In genomic region chr7:143717811-143718210, GRCm38 (mm10) we compare ENCODE assay signal across 16 mouse cellular contexts. TPM values are rescaled to one million over a fixed set of nuclear protein-coding genes. Genes with fewer than 3 reads are reported as not detected.
DNase-seq lines count a peak whose midpoint lies in the region; ATAC-seq lines count a peak whose summit lies in the region.
"Had no signal": no experiment of that assay in that cellular context is flagged by ENCODE, and none has a peak within 500 bp of the region (broad histone marks: within the 10 kb centered on the region; RNA-seq: fewer than 3 reads in every experiment).

No protein-coding gene starts in this region.

- no peaks in the 10 kb centered on the region for H3K27me3 ChIP-seq in hindbrain, embryonic 14.5 days (ENCODE audit: control insufficient read depth, insufficient read depth, low read length)
- no peaks in the 10 kb centered on the region for H3K27me3 ChIP-seq in hindbrain, embryonic 16.5 days (replicated peaks; ENCODE audit: control insufficient read depth, insufficient read depth, low read length)
- no peaks in the 10 kb centered on the region for H3K27me3 ChIP-seq in kidney, embryonic 16.5 days (ENCODE audit: insufficient read depth, low read length)
- H3K27me3 ChIP-seq: liver, embryonic 12.5 days; midbrain, embryonic 15.5 days had no signal

- DNase-seq in hindbrain, embryonic 14.5 days (ENCODE audit: low spot score): no peak
- peak; percentile 45 to 65 for DNase-seq in heart, postnatal 10 days
- peak; percentile 69 for DNase-seq in lung, postnatal 25 days (ENCODE audit: low spot score)
- no peak for DNase-seq in thymus, adult 18-20 months
- no peak for DNase-seq in ovary, postnatal 36 days (ENCODE audit: low spot score)
- DNase-seq: adrenal gland, postnatal 14 days; gastrocnemius, postnatal 10 days had no signal

- no peak overlapping the region for H3K4me3 ChIP-seq in hindbrain, embryonic 14.5 days (replicated peaks; ENCODE audit: low read length)
- no peak overlapping the region for H3K4me3 ChIP-seq in hindbrain, embryonic 16.5 days (ENCODE audit: low read length)
- H3K4me3 ChIP-seq in kidney, embryonic 16.5 days (ENCODE audit: low read length): no peak overlapping the region
- H3K4me3 ChIP-seq: erythroblast, embryonic 14.5 days; liver, embryonic 12.5 days; midbrain, embryonic 15.5 days had no signal

- H3K36me3 ChIP-seq in hindbrain, embryonic 14.5 days (replicated peaks; ENCODE audit: control insufficient read depth, insufficient read depth): peaks cover 23% of the 10 kb centered on the region
- peaks cover 10% of the 10 kb centered on the region for H3K36me3 ChIP-seq in hindbrain, embryonic 16.5 days (ENCODE audit: control insufficient read depth, insufficient read depth, low read length)
- peaks cover 16% of the 10 kb centered on the region for H3K36me3 ChIP-seq in kidney, embryonic 16.5 days (ENCODE audit: insufficient read depth, low read length)
- H3K36me3 ChIP-seq: liver, embryonic 12.5 days had no signal

- no peaks in the 10 kb centered on the region for H3K9me3 ChIP-seq in hindbrain, embryonic 14.5 days (ENCODE audit: control insufficient read depth, low read length)
- H3K9me3 ChIP-seq in hindbrain, embryonic 16.5 days (ENCODE audit: control insufficient read depth, low read length): no peaks in the 10 kb centered on the region
- H3K9me3 ChIP-seq in kidney, embryonic 16.5 days (ENCODE audit: low read length): no peaks in the 10 kb centered on the region
- H3K9me3 ChIP-seq: liver, embryonic 12.5 days; midbrain, embryonic 15.5 days had no signal

- no peak overlapping the region for H3K27ac ChIP-seq in hindbrain, embryonic 14.5 days
- H3K27ac ChIP-seq in hindbrain, embryonic 16.5 days (ENCODE audit: low read depth, low read length): no peak overlapping the region
- H3K27ac ChIP-seq in kidney, embryonic 16.5 days (ENCODE audit: low read length): peak overlapping the region; percentile 76
- H3K27ac ChIP-seq: liver, embryonic 12.5 days; midbrain, embryonic 15.5 days had no signal

- intact Hi-C loops in heart, postnatal 10 days (cut with DNase I): no loop called here

- ATAC-seq in hindbrain, embryonic 14.5 days (ENCODE audit: low FRiP score): peak; percentile 52; the same call in 1 of the 2 replicates
- ATAC-seq in hindbrain, embryonic 16.5 days: no peak
- ATAC-seq in kidney, embryonic 16.5 days (ENCODE audit: low FRiP score, low TSS enrichment): peak; percentile 81
- ATAC-seq: CD4-positive, CD25-positive, alpha-beta regulatory T cell, adult 4 months; liver, embryonic 12.5 days; midbrain, embryonic 15.5 days had no signal

- no peak overlapping the region for H3K9ac ChIP-seq in hindbrain, embryonic 14.5 days
- no peak overlapping the region for H3K9ac ChIP-seq in hindbrain, embryonic 16.5 days (ENCODE audit: low read depth, low read length)
- H3K9ac ChIP-seq in kidney, embryonic 16.5 days (replicated peaks; ENCODE audit: low read length): no peak overlapping the region
- H3K9ac ChIP-seq: liver, embryonic 12.5 days; midbrain, embryonic 15.5 days had no signal

- no peak overlapping the region for H3K4me2 ChIP-seq in hindbrain, embryonic 14.5 days (replicated peaks)
- no peak overlapping the region for H3K4me2 ChIP-seq in hindbrain, embryonic 16.5 days (ENCODE audit: low read length)
- no peak overlapping the region for H3K4me2 ChIP-seq in kidney, embryonic 16.5 days (replicated peaks; ENCODE audit: low read depth, low read length)
- H3K4me2 ChIP-seq: liver, embryonic 12.5 days; midbrain, embryonic 15.5 days had no signal

- H3K4me1 ChIP-seq in hindbrain, embryonic 14.5 days (replicated peaks; ENCODE audit: control insufficient read depth, insufficient read depth, low read length): no peaks in the 10 kb centered on the region
- no peaks in the 10 kb centered on the region for H3K4me1 ChIP-seq in hindbrain, embryonic 16.5 days (ENCODE audit: control insufficient read depth, insufficient read depth, low read depth, low read length)
- H3K4me1 ChIP-seq in kidney, embryonic 16.5 days (ENCODE audit: insufficient read depth, low read length): peaks cover 20% of the 10 kb centered on the region
- H3K4me1 ChIP-seq: liver, embryonic 12.5 days; midbrain, embryonic 15.5 days had no signal

- WGBS in hindbrain, embryonic 14.5 days: 89% methylated on average over 1 of the region's 1 CpGs
- 61% methylated on average over 1 of the region's 1 CpGs for WGBS in hindbrain, embryonic 16.5 days
- WGBS in kidney, embryonic 16.5 days: 83% methylated on average over 1 of the region's 1 CpGs

RNA-seq across cellular contexts. Expression of gene Tnfrsf23, which starts 32.1 kb away (rescaled TPM):
- polyA plus RNA-seq in hindbrain, embryonic 14.5 days (2014; fragmentation: Nextera tagmentation; extraction: Ambion mirVana): 0.64 and 0.80 TPM in 2 replicates
- 0.71 and 1.5 TPM in 2 replicates for polyA plus RNA-seq in hindbrain, embryonic 16.5 days (2015; fragmentation: Nextera tagmentation; extraction: Ambion mirVana)
- 1 to 10 TPM; 2.4 to 2.6 TPM for total RNA-seq in heart, postnatal 10 days (2021)
- 1.6 and 1.9 TPM in 2 replicates for polyA plus RNA-seq in kidney, embryonic 16.5 days (2015; fragmentation: Nextera tagmentation; extraction: Ambion mirVana)

RNA-seq across cellular contexts. Expression of gene Osbpl5, which starts 39.0 kb away (rescaled TPM):
- 35.0 and 38.1 TPM in 2 replicates for polyA plus RNA-seq in hindbrain, embryonic 14.5 days (2014; fragmentation: Nextera tagmentation; extraction: Ambion mirVana)
- polyA plus RNA-seq in hindbrain, embryonic 16.5 days (2015; fragmentation: Nextera tagmentation; extraction: Ambion mirVana): 43.7 and 44.9 TPM in 2 replicates
- 10 to 100 TPM; 28.7 to 32.2 TPM for total RNA-seq in heart, postnatal 10 days (2021)
- polyA plus RNA-seq in kidney, embryonic 16.5 days (2015; fragmentation: Nextera tagmentation; extraction: Ambion mirVana): 42.1 and 47.1 TPM in 2 replicates
- polyA plus RNA-seq: erythroblast, embryonic 14.5 days had no signal

RNA-seq across cellular contexts. Expression of gene Mrgprg, which starts 49.0 kb away (rescaled TPM):
- not detected in 2 replicates for polyA plus RNA-seq in hindbrain, embryonic 14.5 days (2014; fragmentation: Nextera tagmentation; extraction: Ambion mirVana)
- polyA plus RNA-seq in hindbrain, embryonic 16.5 days (2015; fragmentation: Nextera tagmentation; extraction: Ambion mirVana): not detected in 2 replicates
- not detected for total RNA-seq in heart, postnatal 10 days (2021)
- not detected in 2 replicates for polyA plus RNA-seq in kidney, embryonic 16.5 days (2015; fragmentation: Nextera tagmentation; extraction: Ambion mirVana)
- total RNA-seq: gastrocnemius, postnatal 10 days had no signal
- polyA plus RNA-seq: CD4-positive, CD25-positive, alpha-beta regulatory T cell, adult 4 months; cortical plate, adult 2 months; erythroblast, embryonic 14.5 days; intestine, embryonic 14.5 days; liver, embryonic 12.5 days; midbrain, embryonic 15.5 days; small intestine, adult 2 months had no signal

Comparison
In these comparisons a context has a peak if more than half of its experiments do, and no peak if none do; other contexts are left out.
1. DNase-seq: peak in heart, postnatal 10 days (2 of 2) and lung, postnatal 25 days (single experiment); none in hindbrain, embryonic 14.5 days (single experiment), thymus, adult 18-20 months (0 of 2) and ovary, postnatal 36 days (single experiment).